Mouse (Mus musculus): ENCODE measurements around the gene Abhd12b.

Abhd12b gene

GRCm38 (mm10) chr12:70153842-70154241 is at the start of gene Abhd12b:
Abhd12b (plus strand) TSS chr12:70154142.
- in situ Hi-C loops (cut with MboI, MseI): no loop called here

GRCm38 (mm10) chr12:70104199-70104598 is 49.7 kb upstream of the Abhd12b start:
- in situ Hi-C loops (cut with MboI, MseI): no loop called here

GRCm38 (mm10) chr12:70104776-70105420 is 49.0 kb upstream of the Abhd12b start:
- in situ Hi-C loops (cut with MboI, MseI): no loop called here

GRCm38 (mm10) chr12:70105885-70106284 is 48.1 kb upstream of the Abhd12b start:
- in situ Hi-C loops (cut with MboI, MseI): no loop called here

GRCm38 (mm10) chr12:70106508-70106907 is 47.4 kb upstream of the Abhd12b start:
- in situ Hi-C loops (cut with MboI, MseI): no loop called here

- in situ Hi-C loops (cut with MboI, MseI): no loop called here
Observed at GRCm38 (mm10) chr12:70108104-70108503, 45.8 kb upstream of the Abhd12b start.

- in situ Hi-C loops (cut with MboI, MseI): no loop called here
Observed at GRCm38 (mm10) chr12:70109921-70110320, 44.0 kb upstream of the Abhd12b start.

- in situ Hi-C loops (cut with MboI, MseI): no loop called here
Observed at GRCm38 (mm10) chr12:70110375-70111116, 43.4 kb upstream of the Abhd12b start.

GRCm38 (mm10) chr12:70111117-70111366 is 42.9 kb upstream of the Abhd12b start:
- in situ Hi-C loops (cut with MboI, MseI): no loop called here

GRCm38 (mm10) chr12:70111367-70112089 is 42.4 kb upstream of the Abhd12b start:
- in situ Hi-C loops (cut with MboI, MseI): no loop called here

- in situ Hi-C loops (cut with MboI, MseI): no loop called here
Observed at GRCm38 (mm10) chr12:70112090-70112383, 41.9 kb upstream of the Abhd12b start.

- in situ Hi-C loops (cut with MboI, MseI): no loop called here
Observed at GRCm38 (mm10) chr12:70113351-70113750, 40.6 kb upstream of the Abhd12b start, which contains the start of gene Nin. Nin (minus strand) TSS chr12:70113717.

- in situ Hi-C loops (cut with MboI, MseI): no loop called here
Observed at GRCm38 (mm10) chr12:70117146-70117545, 36.8 kb upstream of the Abhd12b start.

GRCm38 (mm10) chr12:70118721-70119345 is 35.1 kb upstream of the Abhd12b start:
- in situ Hi-C loops (cut with MboI, MseI): no loop called here

GRCm38 (mm10) chr12:70119552-70119951 is 34.4 kb upstream of the Abhd12b start:
- in situ Hi-C loops (cut with MboI, MseI): no loop called here

GRCm38 (mm10) chr12:70126626-70127025 is 27.3 kb upstream of the Abhd12b start:
- in situ Hi-C loops (cut with MboI, MseI): no loop called here

- in situ Hi-C loops (cut with MboI, MseI): no loop called here
Observed at GRCm38 (mm10) chr12:70129105-70129504, 24.8 kb upstream of the Abhd12b start.

GRCm38 (mm10) chr12:70131042-70131675 is 22.8 kb upstream of the Abhd12b start:
- in situ Hi-C loops (cut with MboI, MseI): no loop called here

- in situ Hi-C loops (cut with MboI, MseI): no loop called here
Observed at GRCm38 (mm10) chr12:70134627-70135235, 19.2 kb upstream of the Abhd12b start.

GRCm38 (mm10) chr12:70136185-70136756 is 17.7 kb upstream of the Abhd12b start:
- in situ Hi-C loops (cut with MboI, MseI): no loop called here

- in situ Hi-C loops (cut with MboI, MseI): no loop called here
Observed at GRCm38 (mm10) chr12:70137095-70137494, 16.8 kb upstream of the Abhd12b start.

All from regulatory T cell (primary cell).